Mouse (Mus musculus) limb, embryonic 12.5 days (tissue): ENCODE measurements around the gene Zfp609. TPM values are rescaled to one million over a fixed set of nuclear protein-coding genes. Genes with fewer than 3 reads are reported as not detected.
A peak's percentile ranks its signal among the peaks of the same experiment; 100 is the strongest.

Experiments used
- ATAC-seq: fragments of 200-750 bp; cut with Nextera tagmentation; 2 replicates; pipeline ENCODE4 v1.8.0; 2017; ENCODE audit warnings: low read depth, moderate TSS enrichment; ENCODE audit not compliant: insufficient number of reproducible peaks, insufficient read depth, low FRiP score, low TSS enrichment
- H3K27ac ChIP-seq: fragments of 300-500 bp; sonication (generic); 2 replicates; pipeline ENCODE4 v1.5.1; 2016; ENCODE audit warnings: mild to moderate bottlenecking, moderate library complexity
- H3K27me3 ChIP-seq: fragments of 300-500 bp; sonication (generic); 2 replicates; pipeline ENCODE4 v1.6.1; 2016; ENCODE audit warnings: mild to moderate bottlenecking, moderate library complexity
- H3K36me3 ChIP-seq: fragments of 300-500 bp; sonication (generic); 2 replicates; pipeline ENCODE4 v1.6.1; 2016; ENCODE audit warnings: mild to moderate bottlenecking, moderate library complexity
- H3K4me1 ChIP-seq: fragments of 300-500 bp; sonication (generic); replicated peaks from 2 replicates; pipeline ENCODE4 v1.6.1; 2016
- H3K4me2 ChIP-seq: fragments of 300-500 bp; sonication (generic); 2 replicates; pipeline ENCODE4 v1.6.1; 2016; ENCODE audit warnings: mild to moderate bottlenecking, moderate library complexity
- H3K4me3 ChIP-seq: fragments of 300-500 bp; sonication (generic); replicated peaks from 2 replicates; pipeline ENCODE4 v1.5.1; 2016; ENCODE audit warnings: mild to moderate bottlenecking
- H3K9ac ChIP-seq: fragments of 300-500 bp; sonication (generic); replicated peaks from 2 replicates; pipeline ENCODE4 v1.6.1; 2016; ENCODE audit warnings: mild to moderate bottlenecking, moderate library complexity
- H3K9me3 ChIP-seq: fragments of 300-500 bp; sonication (generic); 2 replicates; pipeline ENCODE4 v1.6.1; 2016; ENCODE audit warnings: mild to moderate bottlenecking, moderate library complexity
- WGBS: fragments of 180-500 bp; shearing (Covaris S2); methylation state at CpG from one replicate; pipeline ENCODE4 v1.1.7; 2016; 5-methylcytosine and 5-hydroxymethylcytosine counted together
- polyA plus RNA-seq: library from polyadenylated mRNA; unstranded; fragments of >200 nt; fragmentation: Nextera tagmentation; extraction: Ambion mirVana; gene quantifications from 2 replicates; pipeline ENCODE4 v1.2.1, GENCODE M21; 2016

Zfp609 gene
- polyA plus RNA-seq, 1 experiment from 2014 or later, result 9.3 TPM

- Histone ChIP-seq H3K27ac (no peak overlapping the region), H3K9me3 (no peaks in the 10 kb centered on the region), H3K4me3 (no peak overlapping the region), H3K4me1 (0 out of 2 replicates have a peak, but pooled peaks cover 4% of the 10 kb centered on the region), H3K4me2 (no peak overlapping the region), H3K36me3 (peaks cover 5% of the 10 kb centered on the region; the same call in 1 of the 2 replicates), H3K9ac (no peak overlapping the region), H3K27me3 (no peaks in the 10 kb centered on the region)
- WGBS, result 82% methylated on average over 8 of the region's 8 CpGs
- no peak for ATAC-seq
Measured at GRCm38 (mm10) chr9:65759992-65760391, 67.4 kb downstream of the Zfp609 start.

DNA sequence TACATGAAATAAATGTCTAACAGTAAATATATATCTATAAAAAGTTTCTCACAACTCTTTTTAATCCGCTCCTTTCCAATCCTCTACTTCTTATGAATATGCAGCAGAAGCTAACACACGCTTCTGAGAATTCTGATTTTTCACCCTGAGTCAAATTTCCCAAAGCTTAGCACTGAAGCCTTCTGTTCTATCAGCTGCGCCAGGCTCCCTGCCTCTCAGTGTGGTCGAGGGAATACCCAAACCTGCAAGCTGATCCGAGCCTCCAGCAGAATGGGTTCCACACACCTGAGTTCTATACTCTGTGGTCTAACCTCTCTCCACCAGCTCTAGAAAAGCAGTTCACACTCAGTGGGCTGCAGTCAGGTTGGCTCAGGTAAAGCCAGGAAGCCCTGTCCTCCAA lies 68.1 kb downstream of the Zfp609 start:
- Histone ChIP-seq H3K4me3 (no peak overlapping the region), H3K9me3 (no peaks in the 10 kb centered on the region), H3K9ac (no peak overlapping the region), H3K4me2 (no peak overlapping the region), H3K4me1 (no peaks in the 10 kb centered on the region), H3K27me3 (no peaks in the 10 kb centered on the region), H3K27ac (no peak overlapping the region), H3K36me3 (peaks cover 5% of the 10 kb centered on the region; the same call in 1 of the 2 replicates)
- 92% methylated on average over 5 of the region's 5 CpGs for WGBS
- no peak for ATAC-seq

DNA sequence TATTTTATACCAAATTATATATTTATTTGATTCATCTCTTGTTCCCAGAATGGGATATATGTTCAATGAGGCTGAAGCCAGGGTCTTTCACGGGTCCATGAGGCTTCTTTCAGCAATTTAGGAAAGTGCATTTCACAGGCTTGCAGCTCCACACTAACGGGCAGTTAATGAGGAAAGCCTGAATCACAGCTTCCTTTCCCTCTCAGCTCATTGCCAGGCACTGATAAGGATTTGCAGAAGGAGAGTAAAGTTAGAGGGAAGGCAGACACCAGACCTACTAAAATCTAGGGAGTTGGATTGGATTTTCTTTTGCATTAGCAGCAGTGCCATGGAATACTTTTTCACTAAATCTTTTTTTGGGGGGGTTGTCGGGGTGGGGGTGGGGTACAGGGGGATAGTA lies 69.5 kb downstream of the Zfp609 start:
- H3K9ac ChIP-seq, result no peak overlapping the region
- H3K4me3 ChIP-seq, result no peak overlapping the region
- 57% methylated on average over 3 of the region's 3 CpGs for WGBS
- no peaks in the 10 kb centered on the region for H3K27me3 ChIP-seq
- H3K9me3 ChIP-seq, result 0 out of 2 replicates have a peak, but pooled peaks cover 3% of the 10 kb centered on the region
- peaks cover 5% of the 10 kb centered on the region; the same call in 1 of the 2 replicates for H3K36me3 ChIP-seq
- no peaks in the 10 kb centered on the region for H3K4me1 ChIP-seq
- no peak overlapping the region for H3K27ac ChIP-seq
- H3K4me2 ChIP-seq, result no peak overlapping the region
- no peak for ATAC-seq

DNA sequence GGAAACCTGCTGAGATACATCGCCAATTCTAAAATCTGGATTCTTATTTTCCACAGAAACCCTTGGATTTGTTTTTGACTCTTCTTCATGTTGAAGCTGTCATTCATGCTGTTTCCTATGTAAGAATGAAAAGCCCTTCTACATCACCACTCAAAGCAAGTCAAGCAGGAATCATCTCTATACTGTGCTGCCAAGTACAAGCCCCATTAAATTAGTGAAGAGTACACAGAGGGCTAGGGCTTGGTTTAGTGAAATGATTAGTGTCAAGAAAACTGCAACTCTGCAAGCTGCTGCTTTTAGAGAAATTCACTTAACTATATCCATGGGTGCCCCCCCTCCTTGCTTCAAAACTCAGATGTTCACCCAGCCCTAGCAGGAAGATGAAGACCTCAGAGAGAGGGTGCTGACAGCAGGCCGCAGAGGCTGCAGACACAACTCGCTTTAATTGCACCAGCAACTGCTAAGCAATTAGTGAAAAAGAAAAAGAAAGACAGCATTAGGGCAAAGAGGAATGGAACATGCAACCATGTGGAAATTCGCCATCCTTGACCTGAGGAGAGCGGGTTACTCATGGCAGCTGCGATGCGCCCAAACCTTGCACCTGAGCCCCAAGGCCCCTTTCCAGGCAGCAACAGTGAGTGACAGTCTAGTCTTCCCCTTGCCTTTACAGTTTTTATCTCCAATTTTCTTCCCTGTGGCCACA lies 71.5 kb downstream of the Zfp609 start:
- 0 out of 2 replicates have a peak, but pooled peaks cover 5% of the 10 kb centered on the region for H3K9me3 ChIP-seq
- no peaks in the 10 kb centered on the region for H3K27me3 ChIP-seq
- H3K9ac ChIP-seq, result no peak overlapping the region
- WGBS, result 85% methylated on average over 7 of the region's 7 CpGs
- H3K4me3 ChIP-seq, result no peak overlapping the region
- H3K36me3 ChIP-seq, result peaks cover 5% of the 10 kb centered on the region; the same call in 1 of the 2 replicates
- H3K4me2 ChIP-seq, result no peak overlapping the region
- H3K4me1 ChIP-seq, result no peaks in the 10 kb centered on the region
- H3K27ac ChIP-seq, result no peak overlapping the region
- no peak for ATAC-seq

DNA sequence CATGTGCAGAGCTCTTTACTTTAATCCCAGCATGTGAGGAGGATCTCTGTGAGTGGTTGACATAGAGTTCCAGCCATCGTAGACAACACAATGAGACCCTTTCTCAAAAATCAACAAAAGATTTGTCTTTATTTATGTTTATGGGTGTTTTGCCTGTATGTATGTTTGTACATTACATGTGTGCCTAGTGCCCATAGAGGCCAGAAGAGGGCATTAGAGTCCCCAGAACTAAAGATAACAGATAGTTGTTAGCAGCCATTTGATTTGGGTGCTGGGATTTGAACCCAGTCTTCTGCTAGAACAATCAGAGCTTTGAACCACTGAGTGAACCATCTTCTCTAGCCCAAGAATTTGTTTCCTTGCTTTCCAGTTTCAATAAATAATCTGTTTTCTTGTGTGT lies 72.2 kb downstream of the Zfp609 start:
- no peaks in the 10 kb centered on the region for H3K4me1 ChIP-seq
- WGBS, result 97% methylated on average over 1 of the region's 1 CpGs
- peaks cover 4% of the 10 kb centered on the region; the same call in 1 of the 2 replicates for H3K36me3 ChIP-seq
- no peak overlapping the region for H3K4me2 ChIP-seq
- no peaks in the 10 kb centered on the region for H3K27me3 ChIP-seq
- H3K4me3 ChIP-seq, result no peak overlapping the region
- no peak overlapping the region for H3K27ac ChIP-seq
- H3K9ac ChIP-seq, result no peak overlapping the region
- no peak for ATAC-seq
- H3K9me3 ChIP-seq, result 0 out of 2 replicates have a peak, but pooled peaks cover 5% of the 10 kb centered on the region

DNA sequence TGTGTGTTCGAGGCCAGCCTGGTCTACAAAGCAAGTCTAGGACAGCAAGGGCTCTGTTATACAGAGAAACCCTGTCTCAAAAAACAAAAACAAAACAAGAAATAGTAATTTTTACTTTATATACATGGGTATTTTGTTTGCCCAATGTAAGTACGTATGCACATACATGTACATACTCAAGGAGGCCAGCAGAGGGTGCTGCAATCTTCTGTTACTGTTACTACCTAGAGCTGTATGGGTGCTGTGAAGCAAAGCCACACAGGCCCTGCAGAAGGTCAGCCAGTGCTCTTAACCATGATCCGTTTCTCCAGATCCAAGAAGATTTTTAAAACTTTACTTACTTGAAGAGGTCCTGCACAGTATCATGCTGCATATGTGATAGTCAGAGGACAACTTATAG lies 74.7 kb downstream of the Zfp609 start:
- no peak overlapping the region for H3K4me2 ChIP-seq
- ATAC-seq, result no peak
- no peaks in the 10 kb centered on the region for H3K27me3 ChIP-seq
- H3K4me1 ChIP-seq, result peaks cover 15% of the 10 kb centered on the region
- WGBS, result 94% methylated on average over 3 of the region's 3 CpGs
- H3K36me3 ChIP-seq, result no peaks in the 10 kb centered on the region
- H3K27ac ChIP-seq, result no peak overlapping the region
- no peak overlapping the region for H3K4me3 ChIP-seq
- H3K9ac ChIP-seq, result no peak overlapping the region
- H3K9me3 ChIP-seq, result 0 out of 2 replicates have a peak, but pooled peaks cover 5% of the 10 kb centered on the region

DNA sequence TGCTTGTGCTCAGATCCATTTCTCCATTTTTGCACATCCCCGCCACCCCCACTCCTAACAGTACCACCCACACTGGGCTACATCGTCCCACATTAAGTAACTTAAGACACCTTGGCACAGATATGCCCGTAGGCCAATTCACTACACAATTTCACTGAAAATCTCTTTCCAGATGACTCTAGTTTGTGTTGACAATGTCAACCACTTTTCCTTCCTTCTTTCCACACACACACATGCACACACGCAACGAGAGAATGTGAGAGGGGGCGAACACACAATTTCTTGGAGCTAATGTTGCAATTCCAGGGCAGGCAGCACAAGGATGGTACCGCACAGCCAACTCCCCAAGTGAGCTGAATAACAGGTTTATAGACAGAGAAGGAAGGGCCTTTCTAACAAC lies 75.5 kb downstream of the Zfp609 start:
- no peak overlapping the region for H3K9ac ChIP-seq
- no peak overlapping the region for H3K27ac ChIP-seq
- no peak overlapping the region for H3K4me2 ChIP-seq
- ATAC-seq, result no peak
- H3K4me3 ChIP-seq, result no peak overlapping the region
- peaks cover 15% of the 10 kb centered on the region for H3K4me1 ChIP-seq
- WGBS, result 97% methylated on average over 7 of the region's 7 CpGs
- 0 out of 2 replicates have a peak, but pooled peaks cover 5% of the 10 kb centered on the region for H3K9me3 ChIP-seq
- H3K36me3 ChIP-seq, result no peaks in the 10 kb centered on the region
- H3K27me3 ChIP-seq, result no peaks in the 10 kb centered on the region

- ATAC-seq, result no peak
- Histone ChIP-seq H3K9me3 (0 out of 2 replicates have a peak, but pooled peaks cover 5% of the 10 kb centered on the region), H3K27me3 (no peaks in the 10 kb centered on the region), H3K27ac (peak overlapping the region; percentile 66), H3K4me1 (peaks cover 44% of the 10 kb centered on the region), H3K4me3 (no peak overlapping the region), H3K9ac (no peak overlapping the region), H3K36me3 (no peaks in the 10 kb centered on the region), H3K4me2 (no peak overlapping the region)
- 11% methylated on average over 4 of the region's 4 CpGs for WGBS
Measured at GRCm38 (mm10) chr9:65748102-65748501, 79.3 kb downstream of the Zfp609 start.

GRCm38 (mm10) chr9:65746479-65746878 lies 80.9 kb downstream of the Zfp609 start:
- Histone ChIP-seq H3K4me1 (peaks cover 44% of the 10 kb centered on the region), H3K4me2 (no peak overlapping the region)
- ATAC-seq, result no peak

DNA sequence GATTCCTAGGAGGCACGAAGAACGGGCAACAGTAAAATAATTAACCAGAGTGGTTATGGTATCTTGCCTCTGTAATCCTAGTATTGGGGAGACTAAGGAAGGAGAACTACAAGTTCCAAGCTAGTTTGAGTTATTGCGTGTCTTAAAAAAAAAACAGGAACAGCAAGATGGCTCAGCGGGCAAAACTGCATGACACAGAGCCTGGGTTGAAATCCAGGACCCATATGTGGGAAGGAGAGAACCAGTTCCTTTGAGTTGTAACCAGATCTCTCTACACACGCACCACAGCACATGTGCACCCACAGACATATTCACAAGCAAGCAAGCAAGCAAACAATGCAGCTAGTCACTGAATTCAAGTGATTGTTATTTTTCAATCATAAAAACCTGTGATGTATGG lies 81.9 kb downstream of the Zfp609 start:
- ATAC-seq, result no peak
- Histone ChIP-seq H3K36me3 (no peaks in the 10 kb centered on the region), H3K4me1 (peaks cover 44% of the 10 kb centered on the region), H3K4me3 (no peak overlapping the region), H3K27ac (no peak overlapping the region), H3K9me3 (no peaks in the 10 kb centered on the region), H3K27me3 (no peaks in the 10 kb centered on the region), H3K9ac (no peak overlapping the region), H3K4me2 (no peak overlapping the region)
- WGBS, result 55% methylated on average over 5 of the region's 5 CpGs

More at GRCm38 (mm10) chr9:65746479-65746878, 80.9 kb downstream of the Zfp609 start:
- Histone ChIP-seq H3K9ac (no peak overlapping the region), H3K4me3 (no peak overlapping the region), H3K27ac (no peak overlapping the region), H3K36me3 (no peaks in the 10 kb centered on the region), H3K9me3 (no peaks in the 10 kb centered on the region), H3K27me3 (no peaks in the 10 kb centered on the region)
- 84% methylated on average over 2 of the region's 2 CpGs for whole genome bisulfite sequencing

DNA sequence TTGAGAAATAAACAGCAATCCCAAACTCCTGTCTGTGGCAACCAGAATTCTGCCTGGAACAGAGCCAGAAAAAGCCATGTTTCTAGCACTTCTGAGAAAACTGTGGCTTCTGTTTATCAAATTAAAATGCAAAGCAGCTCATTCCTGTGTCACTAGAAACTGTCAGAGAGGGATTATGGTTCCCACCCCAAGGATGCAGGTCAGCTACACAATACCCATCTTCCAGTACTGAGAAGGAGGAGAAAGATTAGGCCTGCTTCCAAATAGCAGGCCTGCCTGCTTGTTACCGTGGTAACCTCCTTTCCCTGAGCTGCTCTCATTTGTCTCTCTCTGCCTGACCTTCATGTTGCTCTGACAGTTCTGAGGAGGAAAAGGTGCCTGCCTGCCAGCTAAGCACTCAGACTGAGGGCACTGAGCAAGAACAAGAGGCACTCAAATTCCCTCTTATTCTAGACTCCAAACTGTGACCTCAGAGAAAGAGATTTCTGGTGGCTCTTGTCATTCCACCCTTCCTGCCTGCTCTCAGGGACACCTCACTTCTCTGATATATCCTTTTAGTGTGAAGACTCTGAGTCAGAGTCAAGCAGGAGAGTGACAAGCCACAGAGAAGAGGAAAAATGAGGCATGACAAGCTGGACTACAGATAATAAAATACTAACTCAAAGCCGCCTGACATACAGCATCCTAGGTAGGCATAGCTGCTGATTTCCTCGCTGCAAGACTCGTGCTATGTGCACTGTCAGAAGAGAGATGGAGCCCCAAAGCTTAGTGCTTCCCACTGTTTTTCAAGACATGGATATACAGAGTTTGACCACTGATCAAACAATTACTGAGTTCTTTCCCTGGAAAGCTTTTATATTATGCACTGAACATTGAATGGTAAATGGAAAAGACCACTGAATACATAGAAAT lies 82.9 kb downstream of the Zfp609 start:
- Histone ChIP-seq H3K4me2 (no peak overlapping the region), H3K36me3 (0 out of 2 replicates have a peak, but pooled peaks cover 3% of the 10 kb centered on the region), H3K27me3 (no peaks in the 10 kb centered on the region), H3K9ac (no peak overlapping the region), H3K4me3 (no peak overlapping the region), H3K9me3 (no peaks in the 10 kb centered on the region), H3K27ac (peak overlapping the region; percentile 70; the same call in 1 of the 2 replicates), H3K4me1 (peaks cover 44% of the 10 kb centered on the region)
- WGBS, result 57% methylated on average over 4 of the region's 4 CpGs
- ATAC-seq, result no peak
